Mouse (Mus musculus): ENCODE data around the gene Cct6b. TPM values are rescaled to one million over a fixed set of nuclear protein-coding genes. Genes with fewer than 3 reads are reported as not detected.

The Cct6b gene
- 1 to 10 TPM in 3 of 4 experiments, under 1 TPM in 1; 0.87 to 2.0 (median 1.3) TPM for total RNA-seq (2022)

DNA sequence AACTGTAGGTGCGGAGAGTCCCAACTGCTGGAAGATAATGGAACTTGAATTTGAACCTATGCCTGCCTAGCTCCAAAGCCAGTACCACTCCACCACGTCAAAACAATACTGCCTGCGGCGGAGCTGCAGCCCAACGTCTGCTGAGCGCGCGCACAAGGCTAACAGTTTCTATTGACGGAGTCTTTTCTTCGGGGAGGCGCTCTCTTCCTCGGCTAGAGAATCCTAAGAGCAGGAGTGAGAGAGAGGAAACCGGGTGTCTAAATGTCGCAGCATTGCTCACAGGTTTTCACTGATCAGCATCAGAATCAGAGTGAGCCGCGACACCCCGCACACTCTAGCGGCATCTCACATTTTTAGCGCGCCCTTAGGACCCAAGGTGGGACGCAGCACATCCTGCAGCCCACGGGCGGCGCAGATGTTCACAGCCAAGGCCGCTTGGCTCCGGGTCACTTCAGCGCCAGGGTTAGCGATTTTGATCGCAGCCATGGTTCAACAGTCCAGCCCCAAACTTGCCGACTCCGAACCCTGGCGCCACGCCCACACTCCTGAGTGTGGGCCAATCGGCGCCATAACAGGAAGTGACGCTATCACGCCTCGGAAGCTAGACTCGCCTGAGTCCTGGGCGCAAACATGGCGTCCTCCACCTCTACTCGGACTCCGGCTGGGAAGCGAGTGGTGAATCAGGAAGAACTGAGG, at the start of gene Cct6b, which contains the start of gene Zfp830:
Gene Cct6b (minus strand): TSS at position 580 of the 696 bp plus-strand sequence.
Gene Zfp830 (plus strand): TSS at position 604 of the 696 bp plus-strand sequence.
- peak; percentile 92 for DNase-seq

DNA sequence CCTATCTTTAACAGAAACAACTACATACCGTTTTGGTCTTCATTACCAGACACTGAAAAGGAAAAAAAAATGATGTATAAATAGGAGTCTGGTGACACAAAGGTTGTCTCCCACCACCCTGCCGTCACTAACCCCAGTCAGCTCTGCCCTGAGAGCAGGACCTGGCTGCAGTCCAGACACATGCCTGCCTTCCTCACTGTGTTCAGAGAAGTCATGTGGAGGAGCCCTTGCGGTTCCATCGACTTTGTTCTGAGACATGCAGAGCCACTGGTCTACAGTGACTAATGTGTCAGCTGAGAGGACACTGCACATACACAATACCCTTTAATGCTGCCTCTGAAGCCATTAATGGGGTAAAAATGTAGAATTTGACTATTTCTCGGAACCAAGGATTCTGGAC, 44.4 kb upstream of the Cct6b start:
- DNase-seq = no peak

DNA sequence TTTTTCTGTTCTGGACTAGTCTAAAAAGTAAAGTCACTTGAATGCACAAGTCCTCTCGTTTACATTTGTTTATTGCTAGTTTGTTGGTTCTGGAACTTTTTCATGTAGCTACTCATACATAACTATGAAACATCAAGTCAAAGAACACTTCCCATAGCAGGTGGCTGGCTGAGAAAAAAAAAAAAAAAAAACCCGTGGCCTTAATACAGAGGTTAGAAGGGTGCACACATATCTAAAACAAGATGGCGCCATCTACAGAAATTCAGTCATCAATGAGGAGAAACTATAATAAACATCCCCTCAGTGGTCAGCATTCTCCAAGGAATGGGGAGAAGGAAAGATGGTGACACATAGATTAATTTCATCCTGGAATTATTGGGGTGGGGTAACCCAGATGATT, 43.2 kb upstream of the Cct6b start:
- DNase-seq = no peak

DNA sequence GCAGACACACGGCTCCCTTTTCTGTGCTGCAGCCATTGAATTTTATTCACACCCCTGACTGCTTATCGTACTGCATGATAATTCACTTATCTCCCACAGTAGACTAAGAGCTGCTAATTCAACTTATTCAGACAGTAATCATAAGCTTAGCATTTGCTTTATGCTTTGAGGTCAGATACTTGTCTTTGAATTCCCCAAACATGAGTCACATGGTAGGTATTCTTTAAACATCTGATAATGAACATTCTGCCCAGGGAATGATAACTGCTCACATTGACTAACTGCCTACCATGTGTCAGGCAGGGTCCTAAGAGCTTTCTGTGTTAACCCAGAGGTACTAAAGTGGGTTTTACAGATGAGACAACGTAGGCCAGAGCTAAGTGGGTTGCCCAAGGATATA, 42.5 kb upstream of the Cct6b start:
- DNase-seq = no peak

DNA sequence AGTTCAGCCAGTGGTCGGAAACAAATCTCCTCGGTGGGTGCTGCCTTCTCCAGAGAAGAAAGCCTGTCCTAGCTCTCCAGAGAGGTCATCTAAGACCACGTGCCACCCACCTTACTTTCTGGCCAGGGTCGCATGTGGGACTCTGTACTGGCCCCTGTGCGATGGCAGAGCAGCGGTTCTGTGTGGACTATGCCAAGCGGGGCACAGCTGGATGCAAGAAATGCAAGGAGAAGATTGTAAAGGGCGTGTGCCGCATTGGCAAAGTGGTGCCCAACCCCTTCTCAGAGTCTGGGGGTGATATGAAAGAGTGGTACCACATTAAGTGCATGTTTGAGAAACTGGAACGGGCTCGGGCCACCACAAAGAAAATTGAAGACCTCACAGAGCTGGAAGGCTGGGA, 19.3 kb upstream of the Cct6b start:
- no peak for DNase-seq

DNA sequence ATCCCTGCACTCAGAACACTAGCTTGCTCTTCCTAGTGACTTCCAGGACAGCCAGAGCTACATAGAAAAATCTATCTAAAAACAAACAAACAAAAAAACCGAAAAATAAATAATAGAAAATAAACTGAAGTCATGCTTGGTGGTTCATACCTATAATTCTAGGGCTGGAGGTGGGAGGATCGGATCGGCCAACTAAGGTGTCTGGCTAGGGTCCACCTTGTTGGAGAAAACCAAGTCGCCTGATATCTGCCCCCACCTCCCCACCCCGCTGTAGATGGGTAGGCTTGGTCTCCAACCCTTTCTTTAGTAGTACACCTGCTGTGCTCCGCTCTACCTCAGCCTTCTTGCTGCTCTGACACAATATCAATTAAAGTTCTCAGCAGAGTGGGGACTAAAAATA, 18.1 kb upstream of the Cct6b start:
- no peak for DNase-seq

DNA sequence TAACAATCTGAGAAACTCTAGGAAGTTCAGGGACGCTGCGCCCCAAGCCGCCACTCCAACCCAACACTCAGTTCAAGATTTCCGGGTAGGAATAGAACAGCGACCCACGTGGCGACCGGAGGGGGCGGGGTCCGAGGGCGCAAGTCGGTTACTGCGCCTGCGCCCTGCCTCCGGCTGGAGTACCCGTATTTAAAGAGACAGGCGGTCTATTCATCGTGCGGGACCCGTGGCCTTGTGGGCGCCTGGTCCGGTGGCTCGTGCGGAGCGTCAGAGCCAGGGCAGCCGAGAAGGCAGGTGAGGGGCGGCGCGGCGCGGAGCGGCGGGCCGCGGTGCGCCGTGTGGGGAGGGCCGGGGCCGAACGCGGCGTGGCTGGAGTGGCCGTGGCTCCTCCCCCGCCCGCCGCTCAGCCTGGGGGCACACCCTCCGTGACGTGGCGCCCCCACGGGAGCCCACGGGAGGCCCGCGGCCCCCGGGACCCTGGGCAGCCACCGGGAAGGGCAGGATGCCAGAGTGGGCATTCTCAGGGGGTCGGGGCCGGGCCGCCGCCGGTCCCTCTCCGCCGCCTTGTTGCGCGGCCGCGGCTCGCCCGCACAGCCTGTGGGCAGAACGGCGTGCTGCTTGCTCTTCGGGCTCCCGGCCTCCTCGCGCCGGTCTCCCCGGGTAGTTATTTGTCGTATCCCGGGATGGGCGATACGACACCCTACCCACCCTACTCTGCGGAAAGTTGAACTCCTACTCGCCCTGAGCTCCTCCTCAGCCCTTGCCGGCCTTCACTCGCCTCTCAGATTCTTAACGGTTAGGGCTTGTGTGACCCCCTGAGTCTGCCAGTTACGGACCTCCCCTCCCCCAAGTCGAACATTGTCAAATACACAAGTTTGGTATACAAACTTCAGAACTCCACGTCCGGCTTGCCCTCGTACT, 17.1 kb upstream of the Cct6b start, which contains the start of gene Lig3:
Gene Lig3 (plus strand): TSS at position 126 of the 921 bp plus-strand sequence.
- DNase-seq = peak; percentile 90

DNA sequence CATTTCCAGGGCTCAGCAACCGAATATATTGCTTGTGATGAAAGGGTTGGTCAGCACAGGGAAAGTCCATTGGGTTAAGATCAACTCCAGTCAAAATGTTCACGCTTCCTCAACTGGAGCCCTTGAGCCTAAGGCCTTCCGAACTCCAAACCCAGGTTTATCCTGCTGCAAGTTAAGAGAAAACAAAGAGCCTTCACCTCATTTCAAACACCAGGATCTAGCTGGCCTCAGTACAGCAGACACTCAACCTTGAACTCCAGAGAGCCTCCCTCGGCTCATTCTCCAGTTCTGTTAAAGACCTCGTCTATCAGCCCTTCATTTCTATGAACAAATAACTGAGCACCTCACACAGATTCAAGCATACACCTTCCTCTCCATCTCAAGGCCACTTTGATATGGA, 16.0 kb upstream of the Cct6b start:
- no peak for DNase-seq

DNA sequence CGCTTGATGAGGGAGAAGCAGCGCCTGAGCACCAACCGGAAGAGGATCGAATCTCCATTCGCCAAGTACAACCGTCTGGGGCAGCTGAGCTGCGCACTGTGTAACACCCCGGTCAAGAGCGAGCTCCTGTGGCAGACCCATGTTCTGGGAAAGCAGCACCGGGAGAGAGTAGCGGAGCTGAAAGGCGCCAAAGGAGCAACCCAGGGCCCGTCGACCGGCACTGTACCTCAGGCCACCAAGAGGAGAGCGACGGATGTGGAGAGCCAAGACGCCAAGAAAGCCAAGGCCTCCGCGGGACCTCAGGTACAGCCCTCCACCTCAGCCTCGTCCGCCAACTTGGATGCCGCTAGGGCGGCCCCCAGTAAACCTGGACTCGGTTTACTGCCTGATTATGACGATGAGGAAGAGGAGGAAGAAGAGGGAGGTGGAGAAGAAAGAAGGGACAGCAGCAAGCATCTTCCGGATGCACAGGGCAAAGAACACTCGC, 360 bp upstream of the Cct6b start:
- DNase-seq = no peak

DNA sequence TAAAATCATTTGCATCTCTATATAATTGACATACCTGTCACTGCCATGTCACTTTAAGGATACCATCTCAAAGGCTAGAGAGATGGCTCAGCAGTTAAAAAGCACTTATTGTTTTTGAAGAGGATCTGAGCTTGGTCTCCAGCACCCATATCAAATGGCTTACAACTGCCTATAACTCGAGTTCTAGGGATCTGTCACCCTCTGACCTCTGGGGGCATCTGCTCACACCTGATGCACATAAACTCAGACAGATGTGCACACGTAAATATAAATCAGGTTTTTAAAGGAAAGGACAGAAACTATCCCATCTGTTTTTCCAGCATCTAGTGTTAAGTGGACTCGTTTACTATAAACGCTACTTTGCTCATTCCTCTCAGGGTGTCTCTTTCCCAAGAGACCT, 860 bp downstream of the Cct6b start:
- DNase-seq = no peak

DNA sequence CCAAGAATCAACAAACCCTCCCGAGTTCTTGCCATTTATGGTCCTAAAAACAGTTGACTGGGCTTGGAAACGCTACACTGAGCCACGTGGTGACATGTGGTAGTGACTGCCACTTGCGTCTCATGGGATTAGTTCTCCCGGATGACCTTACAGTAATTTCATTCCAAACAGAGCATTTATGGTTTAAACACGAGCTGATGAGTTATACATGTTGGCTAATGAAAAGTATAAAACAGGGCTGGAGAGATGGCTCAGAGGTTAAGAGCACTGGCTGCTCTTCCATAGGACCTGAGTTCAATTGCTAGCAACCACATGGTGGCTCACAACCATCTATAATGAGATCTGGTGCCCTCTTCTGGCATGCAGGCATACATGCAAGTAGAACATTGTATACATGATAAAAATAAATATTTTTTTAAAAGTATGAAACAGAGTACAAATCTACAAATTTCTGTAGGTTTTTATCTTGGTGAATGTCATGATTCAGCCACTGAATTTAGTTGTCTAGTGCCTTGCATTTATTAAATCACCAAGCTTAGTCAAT, 1.8 kb downstream of the Cct6b start:
- DNase-seq = no peak

DNA sequence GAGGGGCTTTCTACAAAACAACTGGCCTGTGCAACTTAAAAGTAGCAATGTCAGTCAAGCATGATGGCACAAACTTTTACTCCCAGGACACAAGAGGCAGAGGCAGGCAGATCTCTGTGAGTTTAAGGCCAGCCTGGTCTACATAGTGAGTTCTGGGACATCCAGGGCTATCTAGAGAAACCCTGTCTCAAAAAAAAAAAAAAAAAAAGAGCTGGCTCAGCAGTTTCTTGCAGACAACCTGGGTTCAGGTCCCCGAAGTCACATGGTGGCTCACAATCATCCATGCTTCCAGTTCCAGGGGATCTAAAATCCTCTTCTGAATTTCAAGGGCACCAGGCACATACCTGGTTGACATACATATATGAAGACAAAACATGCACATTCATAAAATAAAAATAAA, 8.2 kb downstream of the Cct6b start:
- DNase-seq = no peak

DNA sequence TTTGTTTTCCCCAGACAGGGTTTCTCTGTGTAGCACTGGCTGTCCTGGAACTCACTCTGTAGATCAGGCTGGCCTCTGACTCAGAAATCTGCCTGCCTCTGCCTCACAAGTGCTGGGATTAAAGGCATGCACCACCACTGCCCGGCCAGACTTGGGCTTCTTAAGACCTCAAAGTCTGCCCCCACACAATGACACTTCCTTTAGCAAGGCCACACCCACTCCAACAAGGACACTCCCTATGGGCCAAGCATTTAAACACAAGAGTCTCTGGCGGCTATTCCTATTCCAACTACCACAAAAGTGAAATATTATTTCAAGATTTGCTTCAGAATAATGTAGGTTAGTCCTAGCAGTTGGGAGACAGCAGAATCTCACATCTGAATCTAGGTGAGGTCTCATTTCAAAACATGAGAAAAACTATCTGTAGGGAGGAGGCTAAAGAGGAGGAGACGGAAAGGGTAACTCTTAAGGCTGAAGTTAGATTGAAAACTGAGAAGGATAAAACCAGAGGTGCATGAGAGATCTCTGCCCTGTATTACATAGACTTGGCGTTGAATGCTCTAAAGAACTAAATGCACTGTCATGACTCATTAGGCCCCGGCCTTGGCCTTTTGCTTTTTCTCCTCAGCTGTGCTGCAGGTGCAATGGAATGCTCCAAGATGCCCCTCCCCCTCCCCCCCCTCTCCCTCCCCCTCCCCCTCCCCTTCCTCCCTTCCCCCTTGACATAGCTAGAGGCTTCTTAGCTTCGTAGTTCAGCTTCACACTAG, 11.6 kb downstream of the Cct6b start:
- peak; percentile 19 for DNase-seq

DNA sequence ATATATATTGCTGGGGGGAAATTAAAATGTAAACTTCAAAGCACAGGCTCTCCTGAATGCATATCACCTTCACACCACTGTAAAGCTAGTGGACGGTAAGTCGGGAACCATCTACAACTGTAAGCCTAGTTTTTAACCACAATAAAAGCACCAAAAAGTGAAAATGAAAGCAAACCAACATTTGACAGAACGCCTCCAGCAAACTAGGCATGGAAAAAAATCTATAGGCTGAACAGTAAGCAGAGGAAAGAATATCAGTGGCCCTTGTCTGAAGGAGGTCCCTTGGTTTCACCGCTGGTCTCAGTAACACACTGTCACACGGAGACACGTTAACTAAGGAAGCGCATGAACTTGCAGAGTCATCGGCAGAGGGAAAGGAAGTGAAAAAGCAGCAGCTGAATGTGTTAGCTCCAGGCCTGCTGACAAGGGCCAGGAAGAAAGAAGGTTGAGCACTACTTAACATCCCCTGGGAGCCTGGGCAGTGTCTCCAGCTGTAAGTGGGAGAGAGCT, 17.2 kb downstream of the Cct6b start:
- no peak for DNase-seq

DNA sequence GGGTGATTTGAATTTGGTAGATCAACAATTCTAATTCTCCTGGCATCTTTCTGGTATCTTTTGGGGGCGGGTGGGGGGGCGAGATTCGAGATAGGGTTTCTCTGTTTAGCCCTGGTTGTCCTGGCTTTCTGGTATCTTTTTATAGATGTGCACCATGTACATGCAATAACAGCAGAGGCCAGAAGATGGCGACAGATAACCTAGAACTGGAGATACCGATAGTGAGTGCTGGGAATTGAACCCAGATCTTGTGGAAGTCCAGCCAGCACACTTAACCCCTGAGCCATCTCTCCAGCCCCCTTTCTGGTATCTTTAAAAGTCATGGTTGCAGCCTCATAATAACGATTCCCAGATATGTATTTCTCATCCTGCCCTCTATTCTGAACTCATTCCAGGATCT, 18.0 kb downstream of the Cct6b start:
- DNase-seq = no peak

DNA sequence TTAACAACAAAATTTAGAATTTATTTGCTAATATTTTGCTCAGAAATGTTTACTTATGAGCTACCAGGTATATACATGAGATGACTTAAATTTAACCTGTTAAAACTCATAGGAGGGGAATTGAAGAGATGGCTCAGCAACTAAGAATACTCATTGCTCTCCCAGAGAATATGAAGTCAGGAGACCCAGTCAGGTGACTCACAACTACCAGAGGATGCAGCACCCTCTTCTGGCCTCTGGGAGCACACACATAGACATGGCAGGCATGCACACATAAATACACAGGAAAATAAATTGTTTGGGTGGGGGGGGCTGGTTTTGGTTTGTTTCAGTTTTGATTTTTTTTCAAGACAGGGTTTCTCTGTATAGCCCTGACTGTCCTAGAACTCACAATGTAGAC, 25.1 kb downstream of the Cct6b start:
- DNase-seq = no peak

DNA sequence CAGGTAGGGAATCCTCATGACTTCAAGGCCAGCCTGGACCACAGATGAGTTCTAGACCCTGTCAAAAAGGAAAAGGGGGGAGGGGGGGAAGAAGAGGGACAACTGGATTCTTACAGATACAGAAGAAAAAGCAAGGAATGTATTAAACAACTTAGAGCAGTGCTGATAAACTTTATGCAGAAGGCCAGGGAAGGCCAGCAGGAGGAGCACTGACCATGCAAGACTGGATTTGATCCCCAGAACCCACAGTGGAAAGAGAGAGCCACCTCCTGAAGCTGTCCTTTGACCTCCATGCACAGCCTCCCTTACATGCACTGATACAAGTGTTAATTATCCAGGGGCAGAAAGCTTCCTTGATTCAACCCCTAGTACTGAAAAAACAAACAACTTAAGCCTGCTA, 29.9 kb downstream of the Cct6b start:
- no peak for DNase-seq

DNA sequence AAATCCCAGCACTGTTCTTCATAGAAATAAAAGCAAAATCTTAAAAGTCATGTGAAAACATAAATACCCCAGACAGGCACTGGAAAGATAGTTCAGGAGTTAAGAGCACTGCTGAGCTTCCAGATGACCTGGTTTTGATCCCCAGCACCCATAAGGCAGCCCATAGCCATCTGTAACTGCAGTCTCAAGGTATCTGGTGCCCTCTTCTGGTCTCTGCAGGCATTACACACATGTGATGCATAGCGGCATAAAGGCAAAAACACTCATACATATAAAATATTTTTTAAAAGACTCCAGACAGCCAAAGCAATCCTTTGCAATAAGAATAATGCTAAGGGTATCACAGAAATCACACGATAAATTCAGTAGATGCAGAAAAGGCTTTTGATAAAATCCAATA, 37.3 kb downstream of the Cct6b start:
- DNase-seq = no peak

DNA sequence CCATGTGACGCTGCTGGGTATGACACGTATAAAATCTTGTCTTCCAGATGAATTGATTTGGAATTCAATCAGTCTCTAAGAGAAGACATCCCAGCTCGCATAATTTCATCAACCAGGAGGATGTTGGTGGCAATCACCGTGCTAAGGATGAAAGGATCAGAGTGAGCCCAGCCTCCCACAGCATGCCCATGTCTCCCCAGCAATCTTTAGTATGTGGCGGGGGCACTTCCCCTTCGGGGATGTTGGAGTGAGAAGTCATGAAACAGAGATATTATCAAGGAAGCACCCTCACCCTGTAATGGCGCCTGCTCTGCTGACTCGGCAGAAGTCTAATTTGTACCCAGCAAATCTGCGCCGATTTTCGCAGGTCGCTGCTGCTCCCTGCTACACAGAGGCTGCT, 44.8 kb downstream of the Cct6b start:
- DNase-seq = no peak

DNA sequence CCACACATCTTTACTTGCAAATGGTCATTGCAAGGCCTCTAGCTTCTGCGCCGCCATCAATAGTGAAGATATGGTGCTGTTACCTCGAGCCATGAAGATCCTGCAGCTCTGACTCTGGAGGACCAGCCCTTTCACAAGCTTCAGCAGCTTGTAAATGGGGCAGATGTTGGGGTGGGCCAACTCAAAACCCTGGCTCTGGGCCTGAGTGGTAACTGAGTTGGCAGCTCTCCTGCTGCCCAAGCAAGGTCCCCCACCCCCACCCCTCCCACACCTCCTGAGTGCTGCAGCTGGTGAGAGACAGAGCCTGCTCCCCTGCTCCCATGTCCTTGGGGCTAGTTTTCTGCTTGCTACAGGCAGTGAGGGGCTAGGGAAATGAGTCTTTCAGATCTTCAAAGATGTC, 51.4 kb downstream of the Cct6b start:
- DNase-seq = no peak

DNA sequence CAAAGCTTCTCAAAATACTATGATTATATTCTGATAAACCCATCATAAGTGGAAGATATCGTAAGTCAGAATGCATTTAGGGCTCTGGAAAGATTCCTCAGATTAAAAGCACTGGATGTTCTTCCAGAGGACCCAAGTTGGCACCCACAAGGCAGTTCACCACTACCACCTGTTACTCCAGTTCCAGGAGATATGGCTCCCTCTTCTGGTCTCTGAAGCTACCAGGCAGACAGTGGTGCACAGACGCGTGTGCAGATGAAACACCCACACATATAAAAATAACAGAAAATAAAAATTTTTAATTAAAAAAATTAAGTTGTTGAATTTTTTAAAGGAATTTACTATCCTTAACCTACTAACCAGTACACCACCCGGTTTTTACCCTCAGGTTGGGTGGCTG, 55.2 kb downstream of the Cct6b start:
- no peak for DNase-seq

DNA sequence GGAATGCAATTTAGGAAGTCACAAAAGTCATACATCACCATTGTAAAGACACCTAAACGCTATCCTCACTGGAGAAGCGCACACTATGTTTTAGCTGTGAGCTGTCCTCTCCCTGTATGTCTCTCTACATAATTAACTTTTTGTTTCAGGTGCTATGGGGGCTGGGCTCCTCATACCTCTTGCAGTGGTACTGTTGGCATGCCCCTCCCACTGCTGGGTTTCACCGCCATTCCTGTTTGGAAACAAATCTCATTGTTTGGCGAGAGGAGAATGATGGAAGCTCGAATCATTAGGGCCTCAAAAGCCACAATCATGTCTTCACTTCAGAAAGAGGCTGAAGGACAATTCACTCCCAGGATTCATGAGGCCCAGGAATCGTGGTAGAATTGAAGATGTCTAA, 59.0 kb downstream of the Cct6b start:
- DNase-seq = no peak

Measured in adrenal gland, adult 8-10 months (tissue).